Mouse (Mus musculus): ENCODE data around the gene Cpvl. TPM values are rescaled to one million over a fixed set of nuclear protein-coding genes. Genes with fewer than 3 reads are reported as not detected.

The Cpvl gene
- total RNA-seq, 2 experiments from 2014 or later = not detected

DNA sequence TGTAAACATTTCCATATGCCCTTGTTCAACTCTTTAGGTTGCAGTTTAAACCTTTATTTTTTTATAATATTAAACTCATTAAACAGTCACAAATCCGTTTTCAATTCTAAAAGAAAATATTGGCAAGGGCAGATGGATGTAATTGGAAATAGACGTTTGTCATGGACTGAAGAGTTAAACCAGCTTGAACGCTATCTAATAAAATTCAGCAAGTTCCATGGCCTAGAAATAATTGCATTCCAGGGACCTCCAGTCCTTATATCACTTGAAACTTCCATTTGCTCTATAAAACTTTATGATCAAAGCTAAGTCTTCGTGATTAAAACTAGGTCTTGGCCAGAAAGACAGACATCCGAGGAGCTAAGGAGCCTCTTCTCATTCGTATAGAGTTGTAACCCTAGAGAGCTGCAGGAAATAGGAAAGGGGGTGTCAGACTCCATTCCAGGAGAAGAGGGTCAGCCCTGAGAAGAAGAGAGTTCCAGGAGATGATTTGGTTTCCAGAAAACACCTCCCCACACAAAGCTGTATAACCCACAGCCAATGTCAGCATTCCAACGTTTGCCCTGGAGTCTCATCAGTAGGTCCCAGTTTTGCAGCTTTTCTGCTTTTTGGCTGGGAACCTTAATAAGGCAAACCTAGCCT lies 36.2 kb downstream of the Cpvl start:
- no peak for ATAC-seq (replicated peaks; ENCODE audit: low FRiP score, poor library complexity, severe bottlenecking)

DNA sequence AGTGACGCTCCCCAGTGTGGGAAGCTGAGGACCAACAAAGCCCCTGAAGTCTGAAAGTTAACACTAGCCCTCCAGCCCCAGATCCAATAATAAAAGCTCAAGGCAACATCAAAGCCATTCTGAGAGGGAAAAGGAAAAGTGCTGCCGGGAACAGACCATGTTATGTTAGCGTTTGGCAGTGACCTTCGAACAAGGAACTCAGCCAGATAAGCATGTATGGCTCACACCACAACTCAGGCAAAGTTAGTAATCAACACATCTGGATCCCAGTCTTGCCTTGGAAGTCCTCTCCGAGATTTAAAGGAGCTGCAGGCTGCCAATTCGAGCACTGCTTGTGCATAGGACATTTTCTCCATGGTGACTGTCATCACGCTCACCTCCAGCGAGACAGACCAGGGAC lies 38.7 kb downstream of the Cpvl start:
- no peak for ATAC-seq (replicated peaks; ENCODE audit: low FRiP score, poor library complexity, severe bottlenecking)

DNA sequence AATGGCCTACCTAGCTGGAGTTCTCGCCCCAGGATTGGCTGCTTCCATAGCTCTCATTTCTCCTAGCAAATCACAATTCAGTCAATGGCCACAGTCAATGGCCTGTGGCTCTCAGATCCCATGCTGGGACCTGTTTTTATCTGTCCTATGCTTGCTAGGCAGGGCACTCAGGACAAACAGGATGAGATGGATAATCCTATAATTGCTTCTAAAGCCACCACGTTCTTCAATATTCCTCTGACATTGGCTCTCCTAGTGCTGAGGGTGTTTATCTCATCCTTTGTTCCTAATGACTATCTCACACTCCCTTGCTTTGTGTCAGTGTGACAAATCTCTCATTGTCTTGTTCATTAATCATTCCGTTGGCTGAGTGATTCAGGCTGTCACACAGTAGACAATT lies 39.5 kb downstream of the Cpvl start:
- ATAC-seq (replicated peaks; ENCODE audit: low FRiP score, poor library complexity, severe bottlenecking) = no peak

DNA sequence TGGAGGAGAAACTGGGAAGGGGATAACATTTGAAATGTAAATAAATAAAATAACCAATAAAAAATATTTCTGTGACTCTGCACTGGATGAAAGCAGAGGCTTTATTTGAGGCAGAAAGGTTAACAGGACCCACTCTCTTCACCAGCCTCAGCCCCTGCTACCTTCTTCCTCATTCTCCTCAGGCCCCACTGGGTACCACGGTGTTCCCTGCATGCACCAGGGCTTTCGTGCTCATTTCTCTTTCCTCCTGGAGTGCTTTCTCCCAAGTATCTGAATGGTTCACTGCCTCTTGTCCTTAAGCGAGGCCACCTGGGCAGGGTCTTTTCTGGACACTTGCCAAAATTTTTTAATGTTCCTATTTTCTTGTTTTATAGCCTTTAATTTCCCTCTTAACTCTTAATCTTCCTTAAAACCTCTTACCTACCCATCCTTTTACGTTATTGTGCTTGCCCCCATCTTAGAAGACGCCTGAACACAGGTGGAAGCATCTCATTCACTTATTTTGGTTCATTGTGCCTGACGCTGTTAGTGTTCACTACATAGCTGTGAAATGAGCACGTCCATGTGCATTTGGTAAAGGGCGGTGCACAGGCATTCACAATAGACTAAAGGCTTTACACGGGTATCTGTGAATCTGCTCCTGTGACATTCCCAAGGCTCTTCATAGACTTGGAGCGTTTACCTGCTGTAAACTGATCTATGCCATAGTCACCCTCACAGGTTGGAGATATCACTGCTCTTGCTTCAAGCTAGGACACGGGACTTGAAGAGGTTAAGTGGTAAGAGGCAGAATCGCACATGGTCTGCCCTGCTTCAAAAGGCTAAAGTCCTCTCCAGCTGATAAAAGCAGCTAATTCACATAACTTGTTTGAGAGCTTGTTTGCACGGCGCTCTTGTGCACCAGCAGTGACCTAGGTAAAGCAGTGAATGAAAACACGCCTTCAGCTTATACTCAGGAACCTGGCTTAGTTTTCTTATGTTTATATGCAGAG lies 41.0 kb downstream of the Cpvl start:
- no peak for ATAC-seq (replicated peaks; ENCODE audit: low FRiP score, poor library complexity, severe bottlenecking)

DNA sequence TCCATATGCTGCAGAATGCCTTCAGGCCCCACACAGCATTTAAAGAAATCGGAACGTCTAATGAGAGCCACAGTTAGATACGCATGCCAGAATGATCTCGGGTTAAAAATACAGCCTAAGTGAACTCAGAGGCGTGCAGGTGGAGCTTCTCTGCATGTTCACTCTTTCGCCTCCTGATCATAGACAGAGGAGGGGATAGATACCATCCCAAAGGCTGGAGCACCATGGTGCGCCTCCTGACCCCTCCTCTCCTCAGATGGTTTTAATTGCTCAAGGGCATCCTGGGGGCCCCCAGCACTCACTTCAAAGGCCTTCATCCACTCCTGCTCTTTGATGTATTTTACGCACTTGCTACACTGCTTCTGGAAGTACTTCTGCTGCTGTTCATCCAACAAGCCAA lies 46.9 kb downstream of the Cpvl start:
- ATAC-seq (replicated peaks; ENCODE audit: low FRiP score, poor library complexity, severe bottlenecking) = no peak

DNA sequence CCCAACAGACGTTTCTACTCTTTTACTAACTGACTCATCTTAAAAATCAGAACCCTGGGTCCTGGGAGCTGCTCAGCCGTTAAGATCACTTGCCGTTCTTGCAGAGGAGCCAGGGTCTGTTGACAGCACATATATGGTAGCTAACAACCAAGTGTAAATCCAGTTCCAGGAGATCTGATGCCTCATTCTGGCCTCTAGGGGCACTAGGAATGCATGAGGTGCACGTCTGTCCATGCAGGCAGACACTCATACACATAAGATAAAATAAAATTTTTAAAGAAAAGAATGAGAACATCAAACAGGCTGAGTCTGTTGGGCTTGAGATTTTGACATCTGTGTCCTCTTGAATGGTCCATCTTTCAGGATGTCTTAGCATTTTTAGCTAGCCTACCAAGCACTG lies 48.6 kb downstream of the Cpvl start:
- ATAC-seq (replicated peaks; ENCODE audit: low FRiP score, poor library complexity, severe bottlenecking) = no peak

DNA sequence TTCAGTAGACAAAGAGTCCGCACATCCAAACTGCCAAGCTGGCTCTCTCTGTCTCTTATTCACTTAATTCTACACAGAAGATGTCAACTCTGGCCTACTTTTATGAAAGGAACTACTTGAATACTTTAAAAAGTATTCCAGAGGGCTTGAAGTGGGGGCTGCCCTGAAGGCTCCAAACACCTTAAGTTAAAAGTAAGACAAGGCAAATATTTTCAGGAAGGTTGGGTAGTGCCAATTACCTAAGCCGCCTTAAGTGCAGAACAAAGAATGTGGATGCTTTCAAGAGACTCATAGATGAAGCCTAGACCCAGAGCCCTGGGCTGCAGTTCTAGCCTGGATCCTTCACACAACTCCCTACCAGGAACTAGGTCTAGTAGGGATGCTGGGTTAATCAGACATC lies 52.3 kb downstream of the Cpvl start:
- ATAC-seq (replicated peaks; ENCODE audit: low FRiP score, poor library complexity, severe bottlenecking) = no peak

DNA sequence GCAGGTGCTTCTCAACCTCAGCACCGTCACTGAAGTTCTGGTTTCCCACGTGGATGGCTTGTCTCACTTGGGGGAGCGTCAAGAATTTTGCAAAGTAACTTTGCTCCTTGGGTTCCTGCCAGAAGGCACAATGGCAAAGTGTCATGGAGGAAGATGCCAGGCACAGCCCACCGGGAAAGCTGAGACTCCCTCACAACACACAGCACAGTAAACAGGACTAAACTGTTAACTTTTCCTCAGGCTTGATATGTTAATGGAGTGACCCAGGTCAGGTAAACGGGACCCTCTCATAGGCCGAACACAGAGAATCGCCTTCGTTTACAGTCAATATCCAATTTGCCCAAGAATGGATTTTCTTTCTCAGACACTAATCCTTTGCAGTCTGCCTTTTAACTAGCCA lies 53.3 kb downstream of the Cpvl start:
- ATAC-seq (replicated peaks; ENCODE audit: low FRiP score, poor library complexity, severe bottlenecking) = no peak

DNA sequence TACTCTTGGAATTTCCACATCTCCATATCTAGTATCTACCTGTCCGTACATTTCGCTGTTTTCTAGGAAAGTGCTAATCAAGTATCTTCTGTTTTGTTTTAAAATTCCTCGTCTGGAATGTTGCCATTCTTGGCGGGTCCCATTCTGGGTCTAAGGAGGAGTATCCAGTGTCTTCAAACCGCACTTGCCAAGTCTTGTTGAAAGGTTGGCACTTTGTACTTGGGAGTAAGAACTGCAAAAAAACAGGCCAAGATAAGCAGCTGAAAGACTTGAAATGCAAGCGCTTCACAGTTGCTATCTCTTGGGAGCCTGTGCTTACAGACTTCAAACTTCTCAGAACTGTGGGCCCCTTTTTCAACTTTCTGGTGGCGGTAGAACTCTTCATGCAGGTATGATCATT lies 58.4 kb downstream of the Cpvl start:
- ATAC-seq (replicated peaks; ENCODE audit: low FRiP score, poor library complexity, severe bottlenecking) = no peak

DNA sequence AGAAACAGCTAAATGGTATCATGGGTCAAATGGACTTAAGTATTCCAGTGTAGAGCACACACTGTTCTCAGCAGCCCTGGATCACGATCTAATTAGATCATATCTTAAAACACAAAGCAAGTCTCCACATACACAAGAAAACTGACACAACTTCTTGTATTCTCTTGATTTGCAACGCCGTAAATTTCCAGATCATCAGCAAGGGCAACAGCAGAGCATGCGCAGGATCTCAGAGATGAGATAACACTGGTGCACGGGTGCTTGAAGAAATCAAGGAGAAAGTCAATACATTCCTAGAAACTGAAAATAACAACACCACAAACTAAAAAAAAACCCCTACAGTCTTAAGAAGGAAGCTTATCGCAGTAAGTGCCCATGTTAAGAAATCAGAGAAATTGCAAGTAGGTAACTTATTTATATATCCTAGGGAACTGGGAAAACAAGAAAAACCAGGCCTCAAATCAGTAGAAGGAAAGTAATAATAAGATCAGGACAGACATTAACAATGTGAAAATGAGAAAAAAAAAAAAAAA lies 61.4 kb downstream of the Cpvl start:
- ATAC-seq (replicated peaks; ENCODE audit: low FRiP score, poor library complexity, severe bottlenecking) = no peak

DNA sequence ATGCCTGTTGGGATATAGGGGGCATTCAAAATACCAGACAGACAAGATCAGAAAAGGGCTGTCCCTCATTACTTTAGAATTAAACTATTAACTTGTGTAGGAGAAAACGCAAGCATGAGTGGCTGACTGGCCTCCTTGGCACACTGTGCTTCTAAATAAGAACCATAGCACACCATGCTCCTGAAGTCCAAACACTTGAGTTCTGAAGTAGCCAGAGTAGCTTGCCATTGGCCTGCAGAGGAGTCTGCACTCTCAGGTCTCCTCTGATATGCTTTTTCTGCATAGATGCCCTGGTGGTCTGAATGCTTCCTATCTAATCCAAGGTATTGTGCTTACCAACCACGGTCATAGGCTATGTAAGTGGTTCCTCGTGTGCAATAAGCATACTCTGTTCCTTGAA lies 63.1 kb downstream of the Cpvl start:
- ATAC-seq (replicated peaks; ENCODE audit: low FRiP score, poor library complexity, severe bottlenecking) = no peak

DNA sequence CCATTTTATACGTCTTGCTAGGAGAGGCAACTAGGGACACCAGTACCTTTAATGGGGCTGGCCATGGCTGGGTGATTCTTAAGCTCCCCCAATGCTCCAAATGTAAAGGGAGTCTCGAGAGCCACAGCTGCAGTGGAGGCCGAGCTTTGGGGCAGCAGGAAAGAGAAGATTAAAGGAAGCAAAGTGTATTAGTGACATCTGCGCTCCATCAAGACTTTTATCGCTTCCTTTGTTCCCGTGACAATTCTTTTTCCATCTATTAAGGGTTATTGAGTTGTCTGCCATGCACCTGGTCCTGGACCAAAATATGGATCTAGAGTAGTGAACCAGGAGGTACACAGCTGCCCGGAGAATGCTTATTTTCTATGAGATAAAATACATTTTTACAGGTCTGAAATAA lies 65.3 kb downstream of the Cpvl start:
- no peak for ATAC-seq (replicated peaks; ENCODE audit: low FRiP score, poor library complexity, severe bottlenecking)

DNA sequence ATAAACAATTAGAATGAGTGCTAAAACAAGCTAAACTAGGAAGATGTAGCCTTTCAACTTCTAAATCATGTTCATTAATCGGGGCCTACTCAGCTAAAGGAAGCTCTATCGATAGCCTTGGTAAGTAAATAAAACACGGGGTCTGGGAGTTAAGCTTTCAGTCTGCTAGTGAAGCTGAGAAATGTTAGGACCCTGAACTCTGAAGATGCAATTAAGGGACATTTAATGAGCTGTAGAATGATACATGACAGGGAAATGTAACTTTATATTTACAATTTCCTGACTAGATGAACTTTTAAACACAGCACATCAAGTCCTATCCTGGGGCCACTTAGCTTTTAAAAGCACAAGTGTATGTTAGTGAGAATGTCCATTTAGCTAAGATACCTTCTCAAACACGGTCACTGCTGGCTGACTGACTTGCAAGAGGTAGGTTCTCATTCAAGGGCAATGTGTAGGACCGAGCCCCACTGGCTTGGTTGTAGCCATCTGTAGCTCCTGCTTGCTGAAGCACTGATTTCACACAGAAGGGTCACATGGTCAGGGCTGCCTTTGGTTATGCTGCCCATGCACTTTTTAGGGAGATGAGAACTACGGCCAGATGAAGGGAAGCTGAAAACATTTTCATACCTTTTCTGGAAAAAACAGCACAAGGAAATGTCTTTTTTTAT lies 66.2 kb downstream of the Cpvl start:
- no peak for ATAC-seq (replicated peaks; ENCODE audit: low FRiP score, poor library complexity, severe bottlenecking)

DNA sequence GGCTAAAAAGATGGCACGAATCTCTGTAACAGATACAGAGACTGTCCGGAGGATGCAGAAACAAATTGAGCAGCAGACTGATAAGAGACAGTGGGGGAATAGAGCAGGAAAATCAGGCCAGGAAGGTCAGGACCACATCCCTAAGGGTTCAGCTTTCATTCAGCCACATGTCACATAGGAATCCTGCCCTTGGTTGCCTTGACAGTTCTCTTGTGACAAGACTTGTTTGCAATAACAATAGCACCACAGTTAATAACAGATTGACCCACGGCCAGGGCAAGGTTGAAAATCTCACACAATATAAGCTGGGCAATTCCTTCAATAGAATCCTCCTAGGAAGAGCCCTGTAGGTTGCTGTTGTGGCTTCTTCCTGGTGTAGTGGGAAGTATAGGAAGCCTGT lies 68.5 kb downstream of the Cpvl start:
- ATAC-seq (replicated peaks; ENCODE audit: low FRiP score, poor library complexity, severe bottlenecking) = no peak

DNA sequence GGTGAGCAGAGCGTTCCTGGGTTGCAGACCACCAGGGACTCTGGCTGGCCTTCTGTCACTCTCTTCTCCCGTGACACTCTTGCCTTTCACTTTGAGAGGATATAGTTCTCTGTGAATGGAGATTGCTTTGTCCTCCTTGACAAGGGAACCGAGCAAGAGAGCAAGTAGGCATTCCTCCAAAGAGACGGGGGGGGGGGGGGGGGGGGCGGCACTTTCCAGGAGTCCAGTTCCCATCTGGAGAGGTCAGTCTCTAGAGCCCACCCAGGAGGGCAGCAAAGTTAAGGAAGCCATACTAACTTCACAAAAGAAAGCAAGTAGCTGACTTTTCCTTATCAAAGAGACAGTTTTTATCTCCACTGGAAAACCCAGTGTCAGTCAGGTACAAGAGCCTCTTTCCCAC lies 69.0 kb downstream of the Cpvl start:
- ATAC-seq (replicated peaks; ENCODE audit: low FRiP score, poor library complexity, severe bottlenecking) = no peak

DNA sequence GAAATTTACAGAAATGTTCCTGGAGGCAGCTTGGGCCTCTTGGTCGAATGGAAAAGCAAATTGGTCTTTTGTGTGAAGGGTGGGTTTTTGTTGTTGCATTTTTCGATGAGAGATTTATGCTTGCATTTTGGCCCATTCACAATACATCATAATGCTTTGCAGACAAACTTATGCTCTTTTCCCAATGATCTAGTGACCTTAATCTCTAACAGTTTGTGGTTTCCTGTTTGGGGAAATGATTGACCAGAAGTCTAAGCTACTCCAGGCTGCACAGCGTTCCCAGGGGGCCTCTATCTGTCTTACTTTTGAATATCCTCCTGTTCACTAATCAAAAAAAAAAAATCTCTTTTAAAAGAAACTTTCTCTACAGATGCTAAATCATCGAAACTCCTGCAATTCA lies 71.6 kb downstream of the Cpvl start:
- ATAC-seq (replicated peaks; ENCODE audit: low FRiP score, poor library complexity, severe bottlenecking) = no peak

DNA sequence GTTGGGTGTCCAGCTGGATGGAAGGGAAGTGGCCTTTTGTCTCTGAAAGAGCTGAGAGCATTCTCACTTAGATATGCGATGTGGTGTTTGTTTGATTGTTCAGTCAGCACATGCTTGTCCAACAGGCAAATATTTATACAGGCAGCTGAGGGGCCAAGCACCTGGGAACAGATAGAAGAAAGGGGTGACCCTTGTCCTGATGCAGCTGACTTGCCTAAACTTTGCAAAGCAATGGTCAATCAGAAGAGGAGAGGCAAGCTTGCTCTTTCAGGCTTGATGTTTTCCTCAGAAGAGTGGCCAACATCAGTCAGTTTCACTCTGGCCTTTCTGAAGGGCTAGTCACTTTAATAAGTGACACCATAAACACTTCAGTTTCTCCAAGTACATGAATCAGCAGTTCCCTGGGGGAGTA lies 72.4 kb downstream of the Cpvl start:
- ATAC-seq (replicated peaks; ENCODE audit: low FRiP score, poor library complexity, severe bottlenecking) = no peak

DNA sequence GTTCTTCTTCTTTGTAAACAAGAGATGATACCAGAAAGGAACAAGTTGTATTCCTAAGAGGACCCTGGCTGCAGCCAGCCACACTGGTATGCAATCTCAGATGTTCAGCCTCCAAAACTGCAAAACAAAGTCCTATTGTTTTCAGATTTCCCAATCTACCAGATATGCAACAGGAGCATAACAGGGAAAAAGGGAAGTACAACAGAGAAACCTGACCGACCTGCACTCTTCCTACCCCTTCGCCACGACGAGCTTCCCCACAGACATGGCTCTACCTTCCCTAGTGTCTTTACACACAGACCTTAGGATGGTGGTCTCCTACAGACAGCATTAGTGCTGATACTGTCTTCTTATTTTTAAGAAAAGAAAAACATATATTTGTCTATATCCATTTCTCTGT lies 72.9 kb downstream of the Cpvl start:
- no peak for ATAC-seq (replicated peaks; ENCODE audit: low FRiP score, poor library complexity, severe bottlenecking)

DNA sequence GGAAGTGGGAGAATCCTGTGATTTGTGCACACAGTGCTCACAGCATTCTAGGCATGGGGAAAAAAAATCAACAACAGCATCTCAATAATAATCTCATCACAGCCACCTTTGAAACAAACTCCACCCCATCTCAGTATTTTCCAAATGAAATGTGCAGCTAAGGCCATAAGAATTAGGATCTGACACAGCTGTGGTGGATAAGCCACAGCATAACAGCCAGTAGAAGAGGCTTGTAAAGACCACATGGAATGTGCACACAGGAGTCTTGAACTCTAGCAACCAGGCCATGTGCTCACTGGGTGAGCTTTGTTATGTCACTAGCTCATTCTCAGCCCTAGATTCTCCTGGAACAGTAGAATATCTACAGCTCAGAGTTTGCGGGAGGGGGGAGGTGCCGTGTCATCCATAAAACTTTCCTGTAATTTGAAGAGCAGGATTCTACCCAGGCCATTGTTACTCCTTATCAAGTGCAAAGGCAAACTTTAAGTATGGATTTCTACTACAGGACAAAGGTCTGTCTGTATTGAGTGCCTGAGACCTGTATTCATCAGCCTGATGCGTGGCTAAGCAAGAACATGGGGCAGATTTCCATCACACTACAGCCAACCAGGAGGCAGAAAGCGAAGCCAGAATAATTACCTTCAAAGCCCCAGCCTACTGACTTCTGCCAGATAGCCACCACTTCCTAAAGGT lies 73.6 kb downstream of the Cpvl start:
- ATAC-seq (replicated peaks; ENCODE audit: low FRiP score, poor library complexity, severe bottlenecking) = no peak

DNA sequence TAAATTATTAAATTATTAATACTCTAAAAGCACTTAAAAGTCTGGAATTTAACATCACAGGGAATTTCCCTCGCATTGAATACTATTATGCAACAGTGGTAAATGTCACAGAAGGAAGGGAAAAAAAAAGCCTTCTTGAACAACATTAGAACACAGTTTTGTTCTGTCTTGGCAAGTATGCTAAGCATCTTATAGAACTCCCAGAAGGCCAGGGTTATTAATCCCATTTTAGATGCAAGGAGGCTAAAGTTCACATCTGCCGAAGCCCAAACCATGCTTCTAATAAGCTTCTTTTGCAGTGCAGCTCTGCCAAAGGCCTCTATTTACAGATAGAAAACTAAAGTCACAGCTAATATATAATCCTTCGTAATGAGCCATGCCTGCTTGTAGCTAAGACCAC lies 74.3 kb downstream of the Cpvl start:
- ATAC-seq (replicated peaks; ENCODE audit: low FRiP score, poor library complexity, severe bottlenecking) = no peak

Data from erythroblast, adult 5-6 weeks (primary cell).